In genomic region chr11:117525606-117526349, GRCm38 (mm10) we compare ENCODE assay signal across 9 mouse cellular contexts. TPM values are rescaled to one million over a fixed set of nuclear protein-coding genes. Genes with fewer than 3 reads are reported as not detected.
DNase-seq lines count a peak whose midpoint lies in the region; ATAC-seq lines count a peak whose summit lies in the region.
"Had no signal": no experiment of that assay in that cellular context is flagged by ENCODE, and none has a peak within 500 bp of the region (broad histone marks: within the 10 kb centered on the region; RNA-seq: fewer than 3 reads in every experiment).

No protein-coding gene starts in this region.

- no peak for ATAC-seq in lung, embryonic 16.5 days (ENCODE audit: low read depth)
- peak; percentile 9; the same call in 1 of the 2 replicates for ATAC-seq in embryonic facial prominence, embryonic 14.5 days (ENCODE audit: low read depth)

- no peak overlapping the region for H3K27ac ChIP-seq in lung, embryonic 16.5 days (ENCODE audit: low read length)
- H3K27ac ChIP-seq in embryonic facial prominence, embryonic 14.5 days (replicated peaks; ENCODE audit: low read depth, low read length): no peak overlapping the region
- H3K27ac ChIP-seq in limb, embryonic 10.5 days: peak overlapping the region; percentile 61; the same call in 1 of the 2 replicates
- H3K27ac ChIP-seq: liver, embryonic 14.5 days had no signal

- DNase-seq in lung, postnatal 36 days: no peak
- DNase-seq in embryonic facial prominence, embryonic 14.5 days (ENCODE audit: low spot score): no peak
- no peak for DNase-seq in limb, embryonic 10.5 days (ENCODE audit: low spot score)
- DNase-seq in thymus, postnatal 10 days (ENCODE audit: low spot score in 2 of 2): peak; percentile 4 to 8
- DNase-seq in embryo, embryonic 11 days: no peak
- no peak for DNase-seq in adrenal gland, adult 8-10 months
- no peak for DNase-seq in left cerebral cortex, adult 11 months (ENCODE audit: low spot score)

- no peaks in the 10 kb centered on the region for H3K36me3 ChIP-seq in lung, embryonic 16.5 days (ENCODE audit: control insufficient read depth, insufficient read depth, low read length)
- no peaks in the 10 kb centered on the region for H3K36me3 ChIP-seq in embryonic facial prominence, embryonic 14.5 days (ENCODE audit: control insufficient read depth, insufficient read depth, low read length)
- no peaks in the 10 kb centered on the region for H3K36me3 ChIP-seq in limb, embryonic 10.5 days

- H3K9me3 ChIP-seq in lung, embryonic 16.5 days (ENCODE audit: control insufficient read depth, low read length): no peaks in the 10 kb centered on the region
- H3K9me3 ChIP-seq in embryonic facial prominence, embryonic 14.5 days (ENCODE audit: control insufficient read depth, low read length): no peaks in the 10 kb centered on the region
- no peaks in the 10 kb centered on the region for H3K9me3 ChIP-seq in limb, embryonic 10.5 days (replicated peaks)

- H3K4me1 ChIP-seq in lung, embryonic 16.5 days (replicated peaks; ENCODE audit: control insufficient read depth, insufficient read depth, low read length): peaks cover 16% of the 10 kb centered on the region
- peaks cover 25% of the 10 kb centered on the region for H3K4me1 ChIP-seq in embryonic facial prominence, embryonic 14.5 days (ENCODE audit: control insufficient read depth, insufficient read depth, low read length)
- peaks cover 39% of the 10 kb centered on the region for H3K4me1 ChIP-seq in limb, embryonic 10.5 days

- H3K4me3 ChIP-seq in lung, embryonic 16.5 days (ENCODE audit: low read length): no peak overlapping the region
- H3K4me3 ChIP-seq in embryonic facial prominence, embryonic 14.5 days (ENCODE audit: low read depth, low read length): no peak overlapping the region
- no peak overlapping the region for H3K4me3 ChIP-seq in limb, embryonic 10.5 days

- H3K4me2 ChIP-seq in lung, embryonic 16.5 days (ENCODE audit: low read depth, low read length): 0 out of 2 replicates have a peak overlapping the region, but pooled peaks have one; percentile 6
- no peak overlapping the region for H3K4me2 ChIP-seq in embryonic facial prominence, embryonic 14.5 days (ENCODE audit: low read depth, low read length)

- WGBS in lung, embryonic 16.5 days: 13% methylated on average over 18 of the region's 18 CpGs
- WGBS in embryonic facial prominence, embryonic 14.5 days: 9% methylated on average over 18 of the region's 18 CpGs
- 17% methylated on average over 18 of the region's 18 CpGs for WGBS in limb, embryonic 10.5 days

- no peak overlapping the region for H3K9ac ChIP-seq in lung, embryonic 16.5 days (ENCODE audit: low read length)
- no peak overlapping the region for H3K9ac ChIP-seq in embryonic facial prominence, embryonic 14.5 days (ENCODE audit: low read depth, low read length)
- H3K9ac ChIP-seq: liver, embryonic 14.5 days had no signal

- no peaks in the 10 kb centered on the region; the same call in 1 of the 2 replicates for H3K27me3 ChIP-seq in lung, embryonic 16.5 days (ENCODE audit: control insufficient read depth, insufficient read depth, low read depth, low read length)
- H3K27me3 ChIP-seq in embryonic facial prominence, embryonic 14.5 days (replicated peaks; ENCODE audit: control insufficient read depth, insufficient read depth, low read length): no peaks in the 10 kb centered on the region
- peaks cover 32% of the 10 kb centered on the region for H3K27me3 ChIP-seq in limb, embryonic 10.5 days (ENCODE audit: low read depth, poor library complexity, severe bottlenecking)

RNA-seq across cellular contexts. Expression of gene Gm11733, which starts 41.6 kb away (rescaled TPM):
- not detected in 2 replicates for polyA plus RNA-seq in lung, embryonic 16.5 days (2015; fragmentation: Nextera tagmentation; extraction: Ambion mirVana)
- 0.08 and 0.10 TPM in 2 replicates for polyA plus RNA-seq in embryonic facial prominence, embryonic 14.5 days (2014; fragmentation: Nextera tagmentation; extraction: Ambion mirVana)
- not detected in 2 replicates for polyA plus RNA-seq in limb, embryonic 10.5 days (2016; fragmentation: Nextera tagmentation; extraction: Ambion mirVana)
- not detected for total RNA-seq in adrenal gland, adult 8-10 months (2022)
- polyA plus RNA-seq: liver, embryonic 14.5 days had no signal

Comparison
In these comparisons a context has a peak if more than half of its experiments do, and no peak if none do; other contexts are left out.
1. DNase-seq: peak in thymus, postnatal 10 days (2 of 2); none in lung, postnatal 36 days (single experiment), embryonic facial prominence, embryonic 14.5 days (single experiment), limb, embryonic 10.5 days (single experiment), embryo, embryonic 11 days (single experiment), adrenal gland, adult 8-10 months (single experiment) and left cerebral cortex, adult 11 months (single experiment).